Mouse (Mus musculus) MN1 (cell line): ENCODE measurements around the gene Ngfr.

Source experiments
- DNase-seq: peaks from one replicate; pipeline ENCODE4 v3.0.0-alpha.2; 2016; ENCODE audit warnings: low spot score

Ngfr gene

GRCm38 (mm10) chr11:95595438-95596149 is 8.1 kb upstream of the Ngfr start:
- DNase-seq = no peak

GRCm38 (mm10) chr11:95594686-95595212 is 7.2 kb upstream of the Ngfr start:
- DNase-seq = no peak

GRCm38 (mm10) chr11:95593501-95593900 is 6.0 kb upstream of the Ngfr start:
- DNase-seq = no peak

GRCm38 (mm10) chr11:95592691-95593090 is 5.2 kb upstream of the Ngfr start:
- DNase-seq = no peak

GRCm38 (mm10) chr11:95589195-95589594 is 1.7 kb upstream of the Ngfr start:
- DNase-seq = peak; percentile 65

- DNase-seq = no peak
Measured at GRCm38 (mm10) chr11:95586751-95587422, 648 bp downstream of the Ngfr start.

GRCm38 (mm10) chr11:95586184-95586583 is 1.4 kb downstream of the Ngfr start:
- peak; percentile 91 for DNase-seq

- no peak for DNase-seq
Measured at GRCm38 (mm10) chr11:95585684-95586083, 1.9 kb downstream of the Ngfr start.

GRCm38 (mm10) chr11:95585281-95585680 is 2.3 kb downstream of the Ngfr start:
- DNase-seq = peak; percentile 69

- peak; percentile 34 for DNase-seq
Measured at GRCm38 (mm10) chr11:95584651-95585050, 2.9 kb downstream of the Ngfr start.

GRCm38 (mm10) chr11:95583396-95583795 is 4.1 kb downstream of the Ngfr start:
- DNase-seq = no peak

- DNase-seq = no peak
Measured at GRCm38 (mm10) chr11:95582193-95582592, 5.3 kb downstream of the Ngfr start.

- no peak for DNase-seq
Measured at GRCm38 (mm10) chr11:95579455-95579854, 8.1 kb downstream of the Ngfr start.

- peak; percentile 73 for DNase-seq
Measured at GRCm38 (mm10) chr11:95577776-95578446, 9.6 kb downstream of the Ngfr start.

GRCm38 (mm10) chr11:95576299-95576698 is 11.2 kb downstream of the Ngfr start:
- no peak for DNase-seq

GRCm38 (mm10) chr11:95575791-95576190 is 11.7 kb downstream of the Ngfr start:
- DNase-seq = no peak

- DNase-seq = peak; percentile 73
Measured at GRCm38 (mm10) chr11:95574786-95575334, 12.7 kb downstream of the Ngfr start.

- DNase-seq = peak; percentile 54
Measured at GRCm38 (mm10) chr11:95572227-95572626, 15.3 kb downstream of the Ngfr start.

GRCm38 (mm10) chr11:95571755-95572154 is 15.8 kb downstream of the Ngfr start:
- peak; percentile 61 for DNase-seq

- peak; percentile 69 for DNase-seq
Measured at GRCm38 (mm10) chr11:95570827-95571619, 16.5 kb downstream of the Ngfr start.

GRCm38 (mm10) chr11:95569908-95570307 is 17.6 kb downstream of the Ngfr start:
- DNase-seq = no peak
